Mouse (Mus musculus): ENCODE data around the gene Gm11214. TPM values are rescaled to one million over a fixed set of nuclear protein-coding genes. Genes with fewer than 3 reads are reported as not detected.

Gm11214 gene
- polyA plus RNA-seq (2015; fragmentation: Nextera tagmentation; extraction: Ambion mirVana): not detected in 2 replicates

- WGBS: 89% methylated on average over 6 of the region's 6 CpGs
- no peaks in the 10 kb centered on the region; the same call in 1 of the 2 replicates for H3K27me3 ChIP-seq (replicated peaks; ENCODE audit: control insufficient read depth, insufficient read depth, low read length)
- no peak within 1 kb of the TSS for H3K9ac ChIP-seq (ENCODE audit: low read depth, low read length)
- H3K36me3 ChIP-seq (ENCODE audit: control insufficient read depth, insufficient read depth, low read length): no peaks in the 10 kb centered on the region
- ATAC-seq: no peak
- H3K27ac ChIP-seq (ENCODE audit: low read depth, low read length): no peak within 1 kb of the TSS
- H3K9me3 ChIP-seq (ENCODE audit: control insufficient read depth, low read length): no peaks in the 10 kb centered on the region
- no peak within 1 kb of the TSS for H3K4me2 ChIP-seq (ENCODE audit: low read length)
- no peak within 1 kb of the TSS for H3K4me3 ChIP-seq (ENCODE audit: low read length)
- no peaks in the 10 kb centered on the region for H3K4me1 ChIP-seq (ENCODE audit: control insufficient read depth, insufficient read depth, low read depth, low read length)
These were observed at the start of gene Gm11214 for GRCm38 (mm10) chr4:63663279-63663678. Gene Gm11214, minus strand, starts transcription at chr4:63663379.

DNA sequence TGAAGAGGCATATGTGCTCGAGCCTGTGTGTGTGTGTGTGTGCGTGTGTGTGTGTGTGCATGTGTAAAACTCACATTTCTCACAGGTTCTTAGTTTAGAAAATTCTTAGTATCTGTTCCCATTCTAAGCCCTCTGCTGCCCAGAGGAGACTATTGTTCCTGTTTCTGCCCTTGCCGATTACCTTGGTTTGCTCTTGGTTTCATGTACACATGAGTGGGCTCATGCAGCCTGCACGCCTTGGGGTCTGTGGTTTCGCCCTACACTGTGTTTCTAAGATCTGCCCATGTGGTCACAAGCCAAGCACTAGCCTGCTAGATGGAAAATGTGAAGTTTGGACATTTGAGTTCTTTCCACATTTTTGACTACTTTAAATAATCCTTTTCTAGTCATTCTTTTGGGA lies 48.7 kb upstream of the Gm11214 start:
- H3K27me3 ChIP-seq (replicated peaks; ENCODE audit: control insufficient read depth, insufficient read depth, low read length): no peaks in the 10 kb centered on the region
- 93% methylated on average over 5 of the region's 5 CpGs for WGBS
- no peak for ATAC-seq

DNA sequence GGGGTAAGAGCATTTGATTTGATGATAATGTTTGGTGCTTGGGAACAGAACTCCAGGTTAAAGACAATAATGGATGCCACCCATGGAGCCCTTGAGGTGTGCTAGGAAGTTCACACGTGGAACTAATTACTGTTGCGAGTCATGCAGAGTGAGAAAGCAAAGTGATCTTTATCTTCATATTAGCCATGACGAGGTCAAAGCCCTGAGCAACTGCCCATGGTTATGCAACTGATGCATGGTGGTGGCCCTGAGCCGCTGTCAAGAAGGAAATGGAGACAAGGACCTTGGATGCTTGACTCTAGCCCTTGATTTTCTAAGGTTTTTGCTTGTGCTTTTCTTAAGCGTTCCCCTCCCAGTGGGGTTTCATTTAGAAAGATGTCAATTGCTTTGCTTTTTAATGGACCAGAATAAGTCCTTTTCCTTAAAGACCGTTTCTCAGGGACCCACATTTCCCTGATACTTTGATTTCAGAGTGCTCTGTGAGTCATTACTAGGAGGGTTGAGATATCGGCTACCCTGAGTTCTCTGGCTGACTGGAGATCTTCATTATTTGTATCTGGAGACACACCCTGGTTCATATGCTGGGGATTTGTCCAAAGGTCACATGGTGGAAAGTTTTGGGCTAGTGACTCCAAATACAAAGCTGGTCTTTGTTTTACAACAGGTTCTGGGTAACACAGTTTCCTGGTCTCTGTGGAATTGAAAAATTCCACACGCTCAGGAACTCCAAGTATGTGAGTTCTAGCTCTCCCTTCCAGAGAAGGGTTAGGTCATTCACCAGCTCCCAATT lies 47.4 kb upstream of the Gm11214 start:
- no peak overlapping the region for H3K4me2 ChIP-seq (ENCODE audit: low read length)
- H3K4me1 ChIP-seq (ENCODE audit: control insufficient read depth, insufficient read depth, low read depth, low read length): no peaks in the 10 kb centered on the region
- H3K27ac ChIP-seq (ENCODE audit: low read depth, low read length): no peak overlapping the region
- no peak overlapping the region for H3K4me3 ChIP-seq (ENCODE audit: low read length)
- no peak overlapping the region for H3K9ac ChIP-seq (ENCODE audit: low read depth, low read length)
- WGBS: 56% methylated on average over 8 of the region's 8 CpGs
- no peaks in the 10 kb centered on the region for H3K9me3 ChIP-seq (ENCODE audit: control insufficient read depth, low read length)
- H3K36me3 ChIP-seq (ENCODE audit: control insufficient read depth, insufficient read depth, low read length): no peaks in the 10 kb centered on the region
- ATAC-seq: no peak
- H3K27me3 ChIP-seq (replicated peaks; ENCODE audit: control insufficient read depth, insufficient read depth, low read length): no peaks in the 10 kb centered on the region

More for the DNA sequence above, 48.7 kb upstream of the Gm11214 start:
- Histone ChIP-seq H3K4me3 (ENCODE audit: low read length) (no peak overlapping the region), H3K9ac (ENCODE audit: low read depth, low read length) (no peak overlapping the region), H3K27ac (ENCODE audit: low read depth, low read length) (no peak overlapping the region), H3K36me3 (ENCODE audit: control insufficient read depth, insufficient read depth, low read length) (no peaks in the 10 kb centered on the region), H3K4me2 (ENCODE audit: low read length) (no peak overlapping the region), H3K9me3 (ENCODE audit: control insufficient read depth, low read length) (no peaks in the 10 kb centered on the region), H3K4me1 (ENCODE audit: control insufficient read depth, insufficient read depth, low read depth, low read length) (no peaks in the 10 kb centered on the region)

- no peak overlapping the region for H3K9ac ChIP-seq (ENCODE audit: low read depth, low read length)
- H3K36me3 ChIP-seq (ENCODE audit: control insufficient read depth, insufficient read depth, low read length): no peaks in the 10 kb centered on the region
- no peak overlapping the region for H3K4me3 ChIP-seq (ENCODE audit: low read length)
- no peaks in the 10 kb centered on the region for H3K27me3 ChIP-seq (replicated peaks; ENCODE audit: control insufficient read depth, insufficient read depth, low read length)
- peak; percentile 63; the same call in 1 of the 2 replicates for ATAC-seq
- H3K9me3 ChIP-seq (ENCODE audit: control insufficient read depth, low read length): no peaks in the 10 kb centered on the region
- no peak overlapping the region for H3K4me2 ChIP-seq (ENCODE audit: low read length)
- 58% methylated on average over 1 of the region's 1 CpGs for WGBS
- no peak overlapping the region for H3K27ac ChIP-seq (ENCODE audit: low read depth, low read length)
- no peaks in the 10 kb centered on the region for H3K4me1 ChIP-seq (ENCODE audit: control insufficient read depth, insufficient read depth, low read depth, low read length)
These were observed 43.2 kb upstream of the Gm11214 start for GRCm38 (mm10) chr4:63706279-63706971.

DNA sequence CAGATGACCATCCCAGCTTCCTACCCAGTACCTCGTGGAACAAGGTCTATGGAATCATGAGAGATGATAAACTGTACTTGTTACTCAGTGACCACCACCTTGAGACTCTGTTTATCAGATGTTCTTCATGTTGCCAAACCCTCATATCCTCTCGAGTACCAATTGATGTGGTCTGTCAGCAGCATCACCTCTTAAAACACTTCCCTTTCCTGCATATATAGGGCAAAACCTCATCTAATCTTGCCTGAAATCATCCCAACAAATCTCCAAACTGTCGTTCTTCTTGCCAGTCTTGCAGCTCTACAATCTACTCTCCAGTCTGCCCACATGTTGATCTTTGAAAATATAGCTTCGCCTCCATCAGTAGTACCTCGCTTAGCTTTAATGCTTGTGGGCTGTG lies 41.1 kb upstream of the Gm11214 start:
- ATAC-seq: no peak
- WGBS: 80% methylated on average over 5 of the region's 5 CpGs
- no peaks in the 10 kb centered on the region for H3K9me3 ChIP-seq (ENCODE audit: control insufficient read depth, low read length)

GRCm38 (mm10) chr4:63703686-63704085 lies 40.5 kb upstream of the Gm11214 start:
- ATAC-seq: no peak
- Histone ChIP-seq H3K4me2 (ENCODE audit: low read length) (no peak overlapping the region), H3K27ac (ENCODE audit: low read depth, low read length) (no peak overlapping the region), H3K4me1 (ENCODE audit: control insufficient read depth, insufficient read depth, low read depth, low read length) (no peaks in the 10 kb centered on the region), H3K27me3 (replicated peaks; ENCODE audit: control insufficient read depth, insufficient read depth, low read length) (no peaks in the 10 kb centered on the region), H3K4me3 (ENCODE audit: low read length) (no peak overlapping the region), H3K9me3 (ENCODE audit: control insufficient read depth, low read length) (no peaks in the 10 kb centered on the region), H3K36me3 (ENCODE audit: control insufficient read depth, insufficient read depth, low read length) (no peaks in the 10 kb centered on the region), H3K9ac (ENCODE audit: low read depth, low read length) (no peak overlapping the region)
- WGBS: 90% methylated on average over 2 of the region's 2 CpGs

More for the DNA sequence above, 41.1 kb upstream of the Gm11214 start:
- Histone ChIP-seq H3K36me3 (ENCODE audit: control insufficient read depth, insufficient read depth, low read length) (no peaks in the 10 kb centered on the region), H3K9ac (ENCODE audit: low read depth, low read length) (no peak overlapping the region), H3K27me3 (replicated peaks; ENCODE audit: control insufficient read depth, insufficient read depth, low read length) (no peaks in the 10 kb centered on the region), H3K4me3 (ENCODE audit: low read length) (no peak overlapping the region), H3K27ac (ENCODE audit: low read depth, low read length) (no peak overlapping the region), H3K4me2 (ENCODE audit: low read length) (no peak overlapping the region), H3K4me1 (ENCODE audit: control insufficient read depth, insufficient read depth, low read depth, low read length) (no peaks in the 10 kb centered on the region)

GRCm38 (mm10) chr4:63702006-63702704 lies 39.0 kb upstream of the Gm11214 start:
- Histone ChIP-seq H3K4me3 (ENCODE audit: low read length) (no peak overlapping the region), H3K4me1 (ENCODE audit: control insufficient read depth, insufficient read depth, low read depth, low read length) (no peaks in the 10 kb centered on the region), H3K27me3 (replicated peaks; ENCODE audit: control insufficient read depth, insufficient read depth, low read length) (no peaks in the 10 kb centered on the region), H3K36me3 (ENCODE audit: control insufficient read depth, insufficient read depth, low read length) (no peaks in the 10 kb centered on the region), H3K9ac (ENCODE audit: low read depth, low read length) (no peak overlapping the region), H3K27ac (ENCODE audit: low read depth, low read length) (no peak overlapping the region), H3K4me2 (ENCODE audit: low read length) (no peak overlapping the region), H3K9me3 (ENCODE audit: control insufficient read depth, low read length) (no peaks in the 10 kb centered on the region)
- no peak for ATAC-seq
- WGBS: 89% methylated on average over 4 of the region's 4 CpGs

- Histone ChIP-seq H3K27me3 (replicated peaks; ENCODE audit: control insufficient read depth, insufficient read depth, low read length) (no peaks in the 10 kb centered on the region), H3K36me3 (ENCODE audit: control insufficient read depth, insufficient read depth, low read length) (no peaks in the 10 kb centered on the region), H3K27ac (ENCODE audit: low read depth, low read length) (no peak overlapping the region), H3K9ac (ENCODE audit: low read depth, low read length) (no peak overlapping the region), H3K4me1 (ENCODE audit: control insufficient read depth, insufficient read depth, low read depth, low read length) (no peaks in the 10 kb centered on the region), H3K4me2 (ENCODE audit: low read length) (no peak overlapping the region), H3K9me3 (ENCODE audit: control insufficient read depth, low read length) (no peaks in the 10 kb centered on the region), H3K4me3 (ENCODE audit: low read length) (no peak overlapping the region)
- no peak for ATAC-seq
- WGBS: 70% methylated on average over 3 of the region's 3 CpGs
These were observed 36.6 kb upstream of the Gm11214 start for GRCm38 (mm10) chr4:63699749-63700148.

GRCm38 (mm10) chr4:63696921-63697320 lies 33.7 kb upstream of the Gm11214 start:
- H3K9ac ChIP-seq (ENCODE audit: low read depth, low read length): no peak overlapping the region
- WGBS: 90% methylated on average over 4 of the region's 4 CpGs

More at GRCm38 (mm10) chr4:63696921-63697320, 33.7 kb upstream of the Gm11214 start:
- H3K4me3 ChIP-seq (ENCODE audit: low read length): no peak overlapping the region
- no peaks in the 10 kb centered on the region for H3K9me3 ChIP-seq (ENCODE audit: control insufficient read depth, low read length)
- H3K4me1 ChIP-seq (ENCODE audit: control insufficient read depth, insufficient read depth, low read depth, low read length): no peaks in the 10 kb centered on the region
- H3K4me2 ChIP-seq (ENCODE audit: low read length): no peak overlapping the region
- H3K36me3 ChIP-seq (ENCODE audit: control insufficient read depth, insufficient read depth, low read length): no peaks in the 10 kb centered on the region
- no peak for ATAC-seq
- H3K27ac ChIP-seq (ENCODE audit: low read depth, low read length): no peak overlapping the region
- H3K27me3 ChIP-seq (replicated peaks; ENCODE audit: control insufficient read depth, insufficient read depth, low read length): no peaks in the 10 kb centered on the region
